Mouse (Mus musculus) forebrain, embryonic 13.5 days (tissue): ENCODE results near the gene Rnf157. TPM values are rescaled to one million over a fixed set of nuclear protein-coding genes. Genes with fewer than 3 reads are reported as not detected.

Experiments used
- ATAC-seq: fragments of 200-750 bp; cut with Nextera tagmentation; 2 replicates; pipeline ENCODE4 v1.8.0; 2017
- H3K27ac ChIP-seq: fragments of 300-500 bp; sonication (generic); 2 replicates; pipeline ENCODE4 v1.5.1; 2015; ENCODE audit warnings: inconsistent platforms, mild to moderate bottlenecking, moderate library complexity
- H3K27me3 ChIP-seq: fragments of 300-500 bp; sonication (generic); 2 replicates; pipeline ENCODE4 v1.6.1; 2015; ENCODE audit warnings: mild to moderate bottlenecking, inconsistent platforms
- H3K36me3 ChIP-seq: fragments of 300-500 bp; sonication (generic); 2 replicates; pipeline ENCODE4 v1.6.1; 2015; ENCODE audit warnings: mild to moderate bottlenecking, inconsistent platforms; ENCODE audit not compliant: poor library complexity, severe bottlenecking
- H3K4me1 ChIP-seq: fragments of 300-500 bp; sonication (generic); 2 replicates; pipeline ENCODE4 v1.6.1; 2015; ENCODE audit warnings: inconsistent platforms
- H3K4me2 ChIP-seq: fragments of 300-500 bp; sonication (generic); 2 replicates; pipeline ENCODE4 v1.6.1; 2015; ENCODE audit warnings: inconsistent platforms, mild to moderate bottlenecking, moderate library complexity
- H3K4me3 ChIP-seq: fragments of 300-500 bp; sonication (generic); 2 replicates; pipeline ENCODE4 v1.5.1; 2015; ENCODE audit warnings: mild to moderate bottlenecking, inconsistent platforms
- H3K9ac ChIP-seq: fragments of 300-500 bp; sonication (generic); 2 replicates; pipeline ENCODE4 v1.6.1; 2015; ENCODE audit warnings: mild to moderate bottlenecking, inconsistent platforms
- H3K9me3 ChIP-seq: fragments of 300-500 bp; sonication (generic); replicated peaks from 2 replicates; pipeline ENCODE4 v1.6.1; 2016; ENCODE audit warnings: inconsistent platforms
- WGBS: fragments of 180-500 bp; shearing (Covaris S2); methylation state at CpG from one replicate; pipeline ENCODE4 v1.1.7; 2015; 5-methylcytosine and 5-hydroxymethylcytosine counted together
- polyA plus RNA-seq: library from polyadenylated mRNA; unstranded; fragments of >200 nt; fragmentation: Nextera tagmentation; extraction: Ambion mirVana; gene quantifications from 2 replicates; pipeline ENCODE4 v1.2.1, GENCODE M21; 2015

Rnf157 gene
- polyA plus RNA-seq: 18.1 and 20.6 TPM in 2 replicates

GRCm38 (mm10) chr11:116412904-116413630 is at the start of gene Rnf157:
TSS of gene Rnf157 (minus strand) at chr11:116413032.
- peak; percentile 97 for ATAC-seq

DNA sequence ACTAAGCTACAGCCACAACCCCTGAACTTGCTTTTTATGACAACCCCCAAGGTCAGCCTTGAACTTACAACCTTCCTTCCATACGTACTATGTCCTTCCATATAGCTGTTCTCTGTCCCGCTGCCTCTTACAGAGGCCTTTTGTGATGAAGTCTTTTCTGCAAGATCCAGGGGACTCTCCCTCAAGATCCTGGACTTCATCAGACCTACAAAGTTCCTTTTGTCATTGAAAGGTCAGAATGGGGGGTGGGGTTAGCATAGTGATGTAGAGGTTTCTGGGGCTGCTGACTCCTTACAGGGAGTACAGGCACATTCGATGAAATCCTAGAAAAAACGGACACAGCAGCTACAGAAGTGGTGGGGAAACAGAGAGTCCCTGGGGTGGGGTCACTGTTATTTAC is 47.0 kb upstream of the Rnf157 start:
- no peak overlapping the region for H3K4me2 ChIP-seq
- peaks cover 3% of the 10 kb centered on the region; the same call in 1 of the 2 replicates for H3K4me1 ChIP-seq
- no peak for ATAC-seq
- no peak overlapping the region for H3K9ac ChIP-seq
- no peak overlapping the region for H3K4me3 ChIP-seq
- H3K36me3 ChIP-seq: no peaks in the 10 kb centered on the region
- WGBS: 55% methylated on average over 4 of the region's 4 CpGs
- H3K9me3 ChIP-seq: no peaks in the 10 kb centered on the region
- 0 out of 2 replicates have a peak, but pooled peaks cover 10% of the 10 kb centered on the region for H3K27me3 ChIP-seq
- no peak overlapping the region for H3K27ac ChIP-seq

More at GRCm38 (mm10) chr11:116412904-116413630, at the start of gene Rnf157:
- Histone ChIP-seq H3K9ac (peak within 1 kb of the TSS; percentile 95), H3K27ac (peak within 1 kb of the TSS; percentile 93), H3K9me3 (no peaks in the 10 kb centered on the region), H3K27me3 (no peaks in the 10 kb centered on the region), H3K36me3 (no peaks in the 10 kb centered on the region), H3K4me2 (peak within 1 kb of the TSS; percentile 94), H3K4me1 (peaks cover 26% of the 10 kb centered on the region), H3K4me3 (peak within 1 kb of the TSS; percentile 89)
- 3% methylated on average over 51 of the region's 82 CpGs for WGBS

GRCm38 (mm10) chr11:116456234-116456633 is 43.4 kb upstream of the Rnf157 start:
- ATAC-seq: no peak
- Histone ChIP-seq H3K4me1 (no peaks in the 10 kb centered on the region), H3K27ac (no peak overlapping the region), H3K9ac (no peak overlapping the region), H3K27me3 (0 out of 2 replicates have a peak, but pooled peaks cover 7% of the 10 kb centered on the region), H3K4me3 (no peak overlapping the region), H3K4me2 (no peak overlapping the region), H3K36me3 (no peaks in the 10 kb centered on the region), H3K9me3 (no peaks in the 10 kb centered on the region)
- WGBS: 90% methylated on average over 8 of the region's 8 CpGs

- peaks cover 3% of the 10 kb centered on the region; the same call in 1 of the 2 replicates for H3K9me3 ChIP-seq
- WGBS: 95% methylated on average over 10 of the region's 10 CpGs
- no peaks in the 10 kb centered on the region for H3K36me3 ChIP-seq
- H3K27ac ChIP-seq: no peak overlapping the region
- H3K9ac ChIP-seq: no peak overlapping the region
- no peak for ATAC-seq
- no peaks in the 10 kb centered on the region for H3K4me1 ChIP-seq
- H3K4me2 ChIP-seq: no peak overlapping the region
- 0 out of 2 replicates have a peak, but pooled peaks cover 7% of the 10 kb centered on the region for H3K27me3 ChIP-seq
- no peak overlapping the region for H3K4me3 ChIP-seq
These were observed 41.1 kb upstream of the Rnf157 start for GRCm38 (mm10) chr11:116453889-116454288.

DNA sequence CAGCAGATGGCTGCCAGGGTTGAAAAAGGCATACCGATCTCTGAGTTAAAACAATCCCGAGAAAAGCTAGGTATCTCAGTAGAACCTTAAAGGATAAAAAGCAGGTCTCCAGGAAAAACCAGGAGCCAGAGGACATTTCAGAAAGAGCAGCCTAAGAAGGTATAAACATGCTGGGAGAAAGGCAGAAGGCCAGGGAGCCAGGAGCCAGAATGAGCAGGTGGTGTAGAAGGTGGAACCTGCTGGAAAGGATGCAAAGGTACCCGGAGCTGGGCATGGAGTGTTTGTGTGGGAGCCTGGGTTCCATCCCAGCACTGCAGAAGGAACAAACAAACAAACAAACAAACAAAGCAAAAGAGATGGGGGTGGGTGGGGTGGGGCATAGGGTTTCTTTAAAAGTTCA is 36.5 kb upstream of the Rnf157 start:
- ATAC-seq: no peak
- 92% methylated on average over 3 of the region's 3 CpGs for WGBS
- H3K4me1 ChIP-seq: peaks cover 4% of the 10 kb centered on the region

DNA sequence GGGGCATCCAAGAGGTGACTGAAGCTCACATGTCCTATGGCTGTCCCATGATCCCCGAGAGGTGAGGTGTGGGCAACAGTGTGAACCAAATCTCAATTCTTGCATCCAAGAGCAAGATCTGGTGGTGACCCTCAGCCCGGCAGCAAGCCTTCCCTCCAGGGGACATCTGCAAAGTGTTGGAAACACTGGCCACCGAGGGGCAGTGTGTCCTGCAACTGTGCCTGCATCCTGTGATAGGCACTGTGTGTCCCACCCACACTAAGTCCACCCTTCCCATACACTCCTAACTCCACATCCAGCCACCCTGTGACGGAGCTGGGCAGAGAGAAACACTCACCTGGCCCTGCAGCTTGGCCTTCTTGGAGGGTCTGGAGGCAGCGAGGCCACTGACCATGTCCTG is 35.0 kb upstream of the Rnf157 start:
- Histone ChIP-seq H3K9ac (no peak overlapping the region), H3K4me3 (no peak overlapping the region), H3K27me3 (peaks cover 22% of the 10 kb centered on the region), H3K4me1 (peaks cover 4% of the 10 kb centered on the region), H3K9me3 (peaks cover 3% of the 10 kb centered on the region; the same call in 1 of the 2 replicates), H3K27ac (no peak overlapping the region), H3K36me3 (no peaks in the 10 kb centered on the region), H3K4me2 (no peak overlapping the region)
- 69% methylated on average over 5 of the region's 5 CpGs for whole genome bisulfite sequencing
- no peak for ATAC-seq

More for the DNA sequence above, 36.5 kb upstream of the Rnf157 start:
- no peaks in the 10 kb centered on the region for H3K36me3 ChIP-seq
- no peak overlapping the region for H3K9ac ChIP-seq
- H3K4me2 ChIP-seq: no peak overlapping the region
- H3K4me3 ChIP-seq: no peak overlapping the region
- H3K9me3 ChIP-seq: peaks cover 3% of the 10 kb centered on the region; the same call in 1 of the 2 replicates
- H3K27ac ChIP-seq: no peak overlapping the region
- peaks cover 22% of the 10 kb centered on the region for H3K27me3 ChIP-seq

- Histone ChIP-seq H3K4me1 (peaks cover 4% of the 10 kb centered on the region), H3K9ac (no peak overlapping the region), H3K27me3 (peaks cover 22% of the 10 kb centered on the region), H3K27ac (no peak overlapping the region), H3K36me3 (no peaks in the 10 kb centered on the region), H3K4me3 (no peak overlapping the region), H3K4me2 (no peak overlapping the region), H3K9me3 (peaks cover 3% of the 10 kb centered on the region; the same call in 1 of the 2 replicates)
- ATAC-seq: no peak; the same call in 1 of the 2 replicates
- WGBS: 14% methylated on average over 19 of the region's 19 CpGs
These were observed 33.6 kb upstream of the Rnf157 start for GRCm38 (mm10) chr11:116446308-116446887.

DNA sequence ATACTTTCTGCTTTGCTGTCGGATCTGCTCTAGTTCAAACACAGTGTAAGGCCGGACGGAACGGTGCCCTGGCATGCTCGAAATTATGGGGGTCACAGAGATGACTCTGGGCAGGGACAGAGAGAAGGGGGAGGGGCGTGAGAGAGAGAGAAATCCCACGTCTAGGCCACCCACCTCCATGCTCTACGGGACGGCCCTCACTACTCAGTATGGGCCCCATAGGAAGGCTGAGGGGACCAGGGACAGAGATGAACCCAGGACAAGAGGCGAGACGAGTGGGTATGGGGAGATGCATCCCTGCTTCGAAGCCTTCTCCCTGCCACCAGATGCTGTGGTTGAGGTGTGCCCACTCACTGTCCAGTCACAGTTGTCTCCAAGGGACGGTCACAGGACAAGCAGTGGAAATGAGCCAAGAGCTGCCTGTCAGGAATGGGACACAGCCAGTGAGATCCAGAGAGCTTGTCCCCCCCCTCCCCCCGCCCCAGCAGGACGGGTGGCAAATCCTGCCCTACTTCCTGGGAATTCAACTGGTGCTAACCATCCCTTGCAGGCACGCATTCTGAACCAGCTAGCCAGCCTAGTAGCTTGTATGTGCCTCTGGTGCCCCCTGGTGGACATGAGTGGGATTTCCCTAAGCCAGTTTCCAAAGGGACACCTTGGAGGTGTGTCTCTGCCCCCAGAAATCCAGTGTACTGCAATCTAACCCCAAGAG is 32.9 kb upstream of the Rnf157 start:
- Histone ChIP-seq H3K4me1 (peaks cover 4% of the 10 kb centered on the region), H3K27ac (no peak overlapping the region), H3K36me3 (no peaks in the 10 kb centered on the region), H3K9me3 (peaks cover 2% of the 10 kb centered on the region; the same call in 1 of the 2 replicates), H3K4me3 (no peak overlapping the region), H3K9ac (no peak overlapping the region), H3K27me3 (peaks cover 22% of the 10 kb centered on the region), H3K4me2 (peak overlapping the region; percentile 27; the same call in 1 of the 2 replicates)
- WGBS: 37% methylated on average over 16 of the region's 16 CpGs
- peak; percentile 61 for ATAC-seq

DNA sequence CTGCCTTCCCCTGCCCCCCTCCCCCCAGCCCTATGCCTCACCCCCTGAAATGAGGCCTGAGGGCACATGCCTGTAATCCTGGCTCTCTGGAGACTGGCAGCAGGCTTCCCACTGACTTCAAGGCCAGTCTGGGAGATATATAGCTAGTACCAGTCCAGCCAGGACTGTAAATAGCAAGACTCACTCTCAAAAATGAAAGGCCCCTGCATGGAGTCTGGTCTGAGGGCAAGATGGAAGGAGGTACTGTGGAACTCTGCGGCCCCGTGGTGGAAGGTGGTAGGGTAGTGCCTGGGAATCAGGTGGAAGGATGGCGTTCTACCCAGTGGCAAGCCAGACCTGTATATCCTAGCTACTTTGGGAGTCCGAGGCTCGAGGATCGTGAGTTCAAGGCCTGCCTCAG is 31.1 kb upstream of the Rnf157 start:
- Histone ChIP-seq H3K4me3 (no peak overlapping the region), H3K27ac (no peak overlapping the region), H3K9ac (peak overlapping the region; percentile 2; the same call in 1 of the 2 replicates), H3K4me1 (peaks cover 17% of the 10 kb centered on the region), H3K27me3 (peaks cover 22% of the 10 kb centered on the region), H3K4me2 (no peak overlapping the region), H3K36me3 (peaks cover 15% of the 10 kb centered on the region), H3K9me3 (no peaks in the 10 kb centered on the region)
- 90% methylated on average over 6 of the region's 6 CpGs for WGBS
- ATAC-seq: no peak

GRCm38 (mm10) chr11:116443311-116443710 is 30.5 kb upstream of the Rnf157 start:
- no peak for ATAC-seq
- Histone ChIP-seq H3K4me1 (peaks cover 17% of the 10 kb centered on the region), H3K9me3 (no peaks in the 10 kb centered on the region), H3K9ac (0 out of 2 replicates have a peak overlapping the region, but pooled peaks have one; percentile 2), H3K36me3 (peaks cover 17% of the 10 kb centered on the region), H3K27me3 (peaks cover 21% of the 10 kb centered on the region), H3K4me3 (no peak overlapping the region), H3K27ac (no peak overlapping the region; the same call in 1 of the 2 replicates), H3K4me2 (no peak overlapping the region)
- WGBS: 88% methylated on average over 6 of the region's 6 CpGs

- H3K4me1 ChIP-seq: peaks cover 17% of the 10 kb centered on the region
- H3K4me3 ChIP-seq: no peak overlapping the region
- WGBS: 64% methylated on average over 6 of the region's 6 CpGs
- H3K36me3 ChIP-seq: peaks cover 18% of the 10 kb centered on the region
- H3K4me2 ChIP-seq: no peak overlapping the region
- H3K9me3 ChIP-seq: no peaks in the 10 kb centered on the region
- H3K27ac ChIP-seq: no peak overlapping the region
- ATAC-seq: no peak
- peaks cover 16% of the 10 kb centered on the region for H3K27me3 ChIP-seq
- no peak overlapping the region for H3K9ac ChIP-seq
These were observed 30.0 kb upstream of the Rnf157 start for GRCm38 (mm10) chr11:116442867-116443177.
